Mouse (Mus musculus) B cell, adult 67 days (primary cell): Measurements from ENCODE around the gene Faim. TPM values are rescaled to one million over a fixed set of nuclear protein-coding genes. Genes with fewer than 3 reads are reported as not detected.

ENCODE experiments used
- total RNA-seq, 2 experiments: library from RNA; stranded (reverse); gene quantifications; 4 replicates each; pipeline ENCODE4 v1.2.4; 2023

Gene Faim
- total RNA-seq = 10 to 100 TPM; 35.4 to 36.9 TPM

GRCm38 (mm10) chr9:98985800-98986475 lies at the start of gene Faim:
Gene Faim, plus strand, starts transcription at chr9:98986373.

GRCm38 (mm10) chr9:98955103-98955715 lies 31.0 kb upstream of the Faim start, which contains the start of gene Foxl2:
Gene Foxl2, plus strand, starts transcription at chr9:98955288.

GRCm38 (mm10) chr9:99035575-99035974 lies 49.4 kb downstream of the Faim start, which contains the start of gene Gm1123:
Gene Gm1123, minus strand, starts transcription at chr9:99035715.

Other genes with a start within 250 kb of the Faim start
- not detected for gene Prr23a1, start 143.9 kb upstream of the Faim start, total RNA-seq
- not detected for gene Prr23a2, start 129.9 kb upstream of the Faim start, total RNA-seq
- gene Prr23a3, start 121.6 kb upstream of the Faim start, total RNA-seq = not detected
- gene 7420426K07Rik, start 83.3 kb upstream of the Faim start, total RNA-seq = not detected
- gene Foxl2, start 31.1 kb upstream of the Faim start, total RNA-seq = not detected
- not detected for gene Gm1123, start 49.3 kb downstream of the Faim start, total RNA-seq
- 1 to 10 TPM in 1 of 2 experiments, under 1 TPM in 1; 0.74 to 1.6 TPM for gene Pik3cb, start 154.2 kb downstream of the Faim start, total RNA-seq